Mouse (Mus musculus): Measurements from ENCODE around the gene Rint1. TPM values are rescaled to one million over a fixed set of nuclear protein-coding genes. Genes with fewer than 3 reads are reported as not detected.

Rint1 gene
- total RNA-seq, 2 experiments from 2014 or later = 21.0 to 22.9 TPM

GRCm38 (mm10) chr5:23859896-23860295 lies 72.4 kb downstream of the Rint1 start:
- H3K27ac ChIP-seq = no peak overlapping the region
- no peak for DNase-seq (ENCODE audit: low spot score in 2 of 2)
- H3K4me3 ChIP-seq = no peak overlapping the region
- TF ChIP-seq CTCF (conservative IDR thresholded peaks at IDR 0.05) = no peak

GRCm38 (mm10) chr5:23861721-23862120 lies 74.2 kb downstream of the Rint1 start:
- no peak for DNase-seq (ENCODE audit: low spot score in 2 of 2)
- TF ChIP-seq CTCF (conservative IDR thresholded peaks at IDR 0.05) = no peak
- Histone ChIP-seq H3K4me3 (no peak overlapping the region), H3K27ac (no peak overlapping the region)

DNA sequence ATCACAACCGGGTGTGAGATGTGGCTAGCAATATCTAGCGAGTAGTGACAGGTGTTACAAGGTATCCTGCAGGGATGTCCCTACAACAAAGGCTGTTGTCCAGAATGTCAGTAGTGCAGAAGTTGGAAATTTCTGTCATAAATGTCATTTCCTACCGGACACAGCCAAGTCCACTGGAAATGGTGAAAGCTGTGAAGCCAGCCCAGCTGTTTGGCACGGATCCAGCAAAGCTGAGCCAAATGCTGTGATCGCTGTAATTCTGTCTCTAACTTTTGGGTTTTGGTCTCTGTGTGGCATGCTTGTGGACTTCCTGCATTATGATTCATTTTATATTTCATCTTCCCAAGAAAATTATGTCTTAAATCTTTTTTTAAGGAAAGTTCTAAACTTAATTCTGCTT lies 74.8 kb downstream of the Rint1 start:
- Histone ChIP-seq H3K27ac (no peak overlapping the region), H3K4me3 (no peak overlapping the region)
- TF ChIP-seq CTCF (conservative IDR thresholded peaks at IDR 0.05) = no peak
- DNase-seq (ENCODE audit: low spot score in 2 of 2) = no peak

GRCm38 (mm10) chr5:23863166-23864053 lies 75.9 kb downstream of the Rint1 start:
- no peak for DNase-seq (ENCODE audit: low spot score in 2 of 2)
- H3K27ac ChIP-seq = no peak overlapping the region
- H3K4me3 ChIP-seq = no peak overlapping the region
- TF ChIP-seq CTCF (conservative IDR thresholded peaks at IDR 0.05) = no peak

- Histone ChIP-seq H3K4me3 (no peak overlapping the region), H3K27ac (no peak overlapping the region)
- DNase-seq (ENCODE audit: low spot score in 2 of 2) = no peak
- TF ChIP-seq CTCF (conservative IDR thresholded peaks at IDR 0.05) = no peak
These were observed 76.8 kb downstream of the Rint1 start for GRCm38 (mm10) chr5:23864054-23864965.

DNA sequence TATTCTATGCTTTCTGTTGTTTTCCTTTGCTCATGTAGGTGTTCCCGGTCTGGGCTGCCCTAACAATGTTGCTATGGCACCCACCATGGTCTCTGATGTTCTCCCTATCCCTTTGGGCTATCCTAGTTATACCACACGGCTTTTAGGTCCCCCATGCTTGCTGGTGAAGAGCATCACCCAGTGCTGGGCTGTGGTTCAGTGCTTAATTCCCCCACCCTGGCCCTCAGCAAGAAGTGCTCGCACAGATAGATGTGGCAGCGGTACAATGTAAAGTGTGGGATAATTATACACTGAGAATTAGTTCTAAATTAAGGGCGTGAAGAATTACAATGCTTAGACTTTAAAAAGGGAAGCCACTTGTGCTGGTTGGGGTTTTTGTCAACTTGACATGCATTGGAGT lies 78.4 kb downstream of the Rint1 start:
- Histone ChIP-seq H3K27ac (no peak overlapping the region), H3K4me3 (no peak overlapping the region)
- DNase-seq (ENCODE audit: low spot score in 2 of 2) = no peak
- TF ChIP-seq CTCF (conservative IDR thresholded peaks at IDR 0.05) = no peak

Other genes with a start within 250 kb of the Rint1 start
- gene Srpk2, start 103.1 kb upstream of the Rint1 start, total RNA-seq (2021) = 100 to 1,000 TPM; 142 to 155 TPM
- 10 to 100 TPM; 14.6 to 17.7 TPM for gene Pus7, start 4.0 kb upstream of the Rint1 start, total RNA-seq (2021)
- 10 to 100 TPM; 73.7 to 80.6 TPM for gene Tomm7, start 56.5 kb downstream of the Rint1 start, total RNA-seq (2021)
- 10 to 100 TPM; 24.8 to 28.4 TPM for gene Fam126a, start 243.0 kb downstream of the Rint1 start, total RNA-seq (2021)

Data from layer of hippocampus, adult 2 months (tissue).